Mouse (Mus musculus) adrenal gland, adult 2 months (tissue): Measurements from ENCODE around the gene Fbxo6. TPM values are rescaled to one million over a fixed set of nuclear protein-coding genes. Genes with fewer than 3 reads are reported as not detected.
"Not testable (repeated sequence)": the region's sequence is repeated elsewhere in the genome, so short reads cannot be mapped to it uniquely, and the experiment has no call there.

ENCODE experiments used
- DNase-seq: peaks from one replicate; pipeline ENCODE4 v3.0.0; 2021
- polyA plus RNA-seq: library from polyadenylated mRNA; depleted of rRNA; stranded (reverse); fragments of >200 nt; gene quantifications from 2 replicates; pipeline ENCODE4 v1.2.3, GENCODE M21; 2012
- total RNA-seq, 2 experiments: library from RNA; stranded (reverse); gene quantifications; 2 replicates each; pipeline ENCODE4 v1.2.3; 2021

Gene Fbxo6
- total and polyA plus RNA-seq, 3 experiments, result 45.8 to 102 (median 66.9) TPM

GRCm38 (mm10) chr4:148128241-148128640 lies 23.7 kb downstream of the Fbxo6 start:
- DNase-seq, result no peak

- no peak for DNase-seq
Measured at GRCm38 (mm10) chr4:148122694-148123066, 29.3 kb downstream of the Fbxo6 start.

- DNase-seq, result no peak
Measured at GRCm38 (mm10) chr4:148121982-148122693, 29.8 kb downstream of the Fbxo6 start.

GRCm38 (mm10) chr4:148121362-148121761 lies 30.6 kb downstream of the Fbxo6 start:
- no peak for DNase-seq

- no peak for DNase-seq
Measured at GRCm38 (mm10) chr4:148120555-148120954, 31.4 kb downstream of the Fbxo6 start.

- not testable (repeated sequence) for DNase-seq
Measured at GRCm38 (mm10) chr4:148119578-148119977, 32.4 kb downstream of the Fbxo6 start.

- no peak for DNase-seq
Measured at GRCm38 (mm10) chr4:148117392-148117791, 34.5 kb downstream of the Fbxo6 start.

- DNase-seq, result no peak
Measured at GRCm38 (mm10) chr4:148116657-148117056, 35.3 kb downstream of the Fbxo6 start.

GRCm38 (mm10) chr4:148115467-148115866 lies 36.5 kb downstream of the Fbxo6 start:
- no peak for DNase-seq

GRCm38 (mm10) chr4:148114758-148115391 lies 37.1 kb downstream of the Fbxo6 start:
- peak; percentile 85 for DNase-seq

- DNase-seq, result no peak
Measured at GRCm38 (mm10) chr4:148112519-148112918, 39.4 kb downstream of the Fbxo6 start.

GRCm38 (mm10) chr4:148109215-148109614 lies 42.7 kb downstream of the Fbxo6 start:
- DNase-seq, result no peak

GRCm38 (mm10) chr4:148108565-148109100 lies 43.3 kb downstream of the Fbxo6 start:
- no peak for DNase-seq

GRCm38 (mm10) chr4:148107621-148108291 lies 44.2 kb downstream of the Fbxo6 start:
- no peak for DNase-seq

GRCm38 (mm10) chr4:148104146-148104545 lies 47.8 kb downstream of the Fbxo6 start:
- no peak for DNase-seq

GRCm38 (mm10) chr4:148101801-148102527 lies 50.0 kb downstream of the Fbxo6 start:
- peak; percentile 67 for DNase-seq

- DNase-seq, result no peak
Measured at GRCm38 (mm10) chr4:148098666-148099065, 53.3 kb downstream of the Fbxo6 start.

GRCm38 (mm10) chr4:148097936-148098335 lies 54.0 kb downstream of the Fbxo6 start:
- DNase-seq, result no peak
